Mouse (Mus musculus) megakaryocyte, embryonic 14.5 days (primary cell): Measurements from ENCODE around the gene 2310009B15Rik. TPM values are rescaled to one million over a fixed set of nuclear protein-coding genes. Genes with fewer than 3 reads are reported as not detected.
"Not testable (repeated sequence)": the region's sequence is repeated elsewhere in the genome, so short reads cannot be mapped to it uniquely, and the experiment has no call there.

Source experiments
- H3K27me3 ChIP-seq: replicated peaks from 2 replicates; pipeline ENCODE3; 2012; ENCODE audit warnings: inconsistent platforms
- H3K36me3 ChIP-seq: replicated peaks from 2 replicates; pipeline ENCODE3; 2012; ENCODE audit warnings: low read length, inconsistent platforms, mixed read lengths
- H3K4me1 ChIP-seq: 2 replicates; pipeline ENCODE4 v1.6.1; 2012; ENCODE audit warnings: inconsistent platforms
- H3K4me3 ChIP-seq: replicated peaks from 2 replicates; pipeline ENCODE3; 2012; ENCODE audit warnings: moderate library complexity, mild to moderate bottlenecking, inconsistent platforms
- H3K9me3 ChIP-seq: 2 replicates; pipeline ENCODE4 v1.6.1; 2012; ENCODE audit warnings: inconsistent platforms
- FLI1 ChIP-seq: IDR thresholded peaks from 2 replicates; pipeline ENCODE4 v1.6.1; 2012; ENCODE audit warnings: low read length, inconsistent platforms, mixed read lengths
- GATA1 ChIP-seq: IDR thresholded peaks from 3 replicates; pipeline ENCODE4 v1.6.1; 2012; ENCODE audit warnings: mixed read lengths, low read length, inconsistent platforms, borderline replicate concordance
- polyA plus RNA-seq: library from polyadenylated mRNA; stranded (reverse); fragments of >175 nt; gene quantifications from 2 replicates; pipeline ENCODE4 v1.2.3, GENCODE M21; 2012; ENCODE audit warnings: low replicate concordance; ENCODE audit not compliant: insufficient read depth

2310009B15Rik gene
- 30.1 and 54.8 TPM in 2 replicates for polyA plus RNA-seq

DNA sequence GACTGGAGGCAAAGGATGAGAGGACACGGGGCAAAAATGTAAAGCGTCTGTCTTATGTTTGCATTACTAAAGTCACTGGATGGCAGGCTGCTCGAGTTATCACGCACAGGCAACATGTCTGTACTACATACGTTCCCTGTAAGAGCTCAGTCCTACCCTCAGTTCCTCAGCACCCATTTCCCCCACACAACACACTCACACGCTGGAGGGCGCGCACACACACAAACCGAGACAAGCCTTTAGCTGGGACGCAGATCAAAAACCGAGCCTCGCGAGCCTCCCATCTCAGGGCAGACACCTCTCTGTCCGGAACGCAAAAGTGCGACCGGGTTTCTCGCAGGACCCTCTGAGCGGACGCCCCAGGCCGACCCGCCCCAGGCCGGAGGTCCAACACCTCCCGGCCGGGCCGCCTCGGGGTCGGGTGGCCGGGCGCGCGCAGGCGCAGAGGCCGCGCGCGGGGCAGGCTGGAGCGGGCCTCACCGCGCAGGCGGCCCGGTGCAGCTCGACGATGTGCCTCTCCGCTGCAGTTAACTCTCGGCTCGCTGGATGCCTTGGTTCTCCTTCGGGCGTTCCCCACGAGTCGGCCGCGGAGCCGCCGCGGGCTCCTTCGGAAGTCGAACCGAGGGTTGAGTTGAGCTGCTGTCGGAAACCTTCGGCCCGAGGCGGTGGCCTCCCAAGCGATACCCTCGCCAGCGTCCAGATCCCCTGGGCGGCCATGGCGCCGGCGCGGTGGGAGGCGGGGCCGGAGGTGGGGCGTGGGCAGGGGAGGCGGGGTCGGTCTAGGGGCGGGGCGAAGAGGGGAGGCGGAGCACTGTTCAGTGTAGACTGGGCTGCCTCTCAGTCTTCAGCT is at the start of gene 2310009B15Rik:
Gene 2310009B15Rik (minus strand): TSS at position 752 of the 850 bp plus-strand sequence.
- H3K4me3 ChIP-seq, result peak within 1 kb of the TSS; percentile 91
- not testable (repeated sequence) for H3K27me3 ChIP-seq, H3K4me1 ChIP-seq, H3K9me3 ChIP-seq, H3K36me3 ChIP-seq

DNA sequence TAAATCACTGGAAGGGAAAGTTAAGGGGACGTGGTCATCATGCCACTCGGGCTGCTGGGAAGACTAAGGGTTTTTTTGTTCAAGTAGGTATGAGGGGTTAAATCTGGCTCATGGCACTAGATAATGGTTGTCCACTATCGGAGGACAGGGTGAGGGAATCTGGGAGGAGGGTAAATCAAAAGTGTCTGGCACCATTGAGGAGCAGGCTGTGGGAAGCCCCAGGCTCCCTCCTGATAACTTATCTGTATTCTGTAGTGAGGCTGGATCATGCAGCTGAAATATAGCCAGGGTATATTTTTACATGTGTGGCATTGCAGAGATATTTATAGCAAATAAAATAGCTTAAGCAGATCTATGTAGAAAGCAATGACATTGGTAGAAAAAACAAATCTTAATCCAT is 49.6 kb upstream of the 2310009B15Rik start:
- TF ChIP-seq FLI1 (no peak), GATA1 (no peak)
- no peaks in the 10 kb centered on the region for H3K4me1 ChIP-seq

DNA sequence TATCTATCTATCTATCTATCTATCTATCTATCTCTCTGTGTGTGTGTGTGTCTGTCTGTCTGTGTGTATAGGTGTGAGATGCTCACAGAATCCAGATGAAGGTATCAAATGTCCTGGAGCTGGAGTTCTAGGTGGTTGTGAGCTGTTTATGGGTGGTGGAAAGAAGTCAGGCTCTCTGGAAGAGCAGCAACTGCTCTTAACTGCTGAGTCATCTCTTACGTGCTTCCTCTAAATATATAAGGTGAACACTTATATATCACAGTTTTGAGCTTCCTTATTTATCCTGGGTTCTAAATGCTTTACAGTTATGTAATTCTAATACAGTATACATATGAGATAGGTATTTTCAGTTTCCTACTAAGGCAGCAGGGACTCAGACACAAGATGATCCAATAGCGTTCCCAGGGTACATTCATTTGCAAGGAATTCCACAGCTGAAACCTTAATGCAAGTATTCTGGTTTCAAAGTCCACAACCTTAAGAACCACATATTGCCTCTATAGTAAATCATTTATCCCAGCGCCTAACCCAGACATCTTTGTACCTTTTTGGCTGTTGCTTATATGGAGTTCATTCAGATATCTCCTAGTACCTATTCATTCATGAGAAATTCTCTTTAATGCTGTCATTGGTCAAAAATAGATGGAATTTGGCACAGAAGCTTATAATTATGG is 48.6 kb upstream of the 2310009B15Rik start:
- TF ChIP-seq GATA1 (no peak), FLI1 (no peak)
- H3K4me3 ChIP-seq, result no peak overlapping the region
- no peaks in the 10 kb centered on the region for H3K9me3 ChIP-seq
- no peaks in the 10 kb centered on the region for H3K36me3 ChIP-seq
- no peaks in the 10 kb centered on the region for H3K27me3 ChIP-seq
- H3K4me1 ChIP-seq, result no peaks in the 10 kb centered on the region

More for the DNA sequence above, 49.6 kb upstream of the 2310009B15Rik start:
- no peaks in the 10 kb centered on the region for H3K36me3 ChIP-seq
- no peaks in the 10 kb centered on the region for H3K9me3 ChIP-seq
- no peaks in the 10 kb centered on the region for H3K27me3 ChIP-seq
- no peak overlapping the region for H3K4me3 ChIP-seq

DNA sequence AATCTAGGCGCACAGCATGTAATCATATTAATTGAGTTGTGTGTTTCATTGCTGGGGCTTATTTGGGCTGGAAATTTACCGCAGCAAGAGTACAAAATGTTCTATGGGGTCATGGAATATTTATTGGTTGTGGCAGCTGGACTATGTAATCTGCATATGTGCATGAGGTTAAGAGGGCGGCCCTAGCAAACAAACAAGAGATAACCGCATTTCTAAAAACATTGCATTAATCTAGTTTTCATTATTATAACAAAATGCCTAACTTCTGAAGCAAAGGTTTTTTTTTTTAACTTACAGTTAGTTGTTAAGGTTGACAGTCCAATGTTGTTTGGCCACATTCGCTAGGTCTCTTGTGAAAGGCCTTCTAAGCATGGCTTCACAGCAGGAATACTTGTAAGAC is 47.2 kb upstream of the 2310009B15Rik start:
- TF ChIP-seq FLI1 (no peak), GATA1 (no peak)
- Histone ChIP-seq H3K9me3 (no peaks in the 10 kb centered on the region), H3K4me3 (no peak overlapping the region), H3K4me1 (no peaks in the 10 kb centered on the region), H3K27me3 (no peaks in the 10 kb centered on the region), H3K36me3 (no peaks in the 10 kb centered on the region)

DNA sequence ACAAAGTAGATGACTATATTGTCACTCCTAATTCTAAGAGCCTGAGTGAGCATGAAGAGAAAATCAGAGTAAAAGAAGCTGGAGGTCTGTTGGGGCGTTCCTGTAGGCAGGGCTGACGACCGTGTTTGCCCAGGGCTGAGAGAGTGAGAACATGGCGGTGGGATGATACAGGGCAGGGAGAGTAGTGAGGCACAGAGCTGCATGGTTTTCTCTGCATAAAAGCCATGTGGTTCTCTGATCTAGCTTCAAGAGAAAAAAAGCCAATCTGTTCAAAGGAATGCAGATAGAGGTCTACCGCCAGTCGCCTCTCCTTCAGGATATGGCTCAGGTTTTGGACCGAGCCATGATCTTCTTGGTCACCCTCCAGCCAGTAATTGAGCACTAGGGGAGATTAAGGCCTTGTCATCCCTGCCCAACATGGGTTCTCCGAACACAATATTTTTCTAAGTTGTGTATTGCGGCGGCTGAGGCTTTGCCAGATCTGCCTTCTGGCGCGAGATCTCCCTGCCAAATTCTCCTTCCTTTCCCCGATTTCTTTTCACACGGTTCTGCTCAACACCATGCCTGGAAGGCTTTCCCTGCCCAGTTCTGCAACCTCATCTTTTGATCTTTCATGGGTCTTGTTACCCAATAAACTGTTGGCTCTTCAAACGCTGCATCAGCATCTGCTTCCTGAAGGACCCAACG is 44.9 kb upstream of the 2310009B15Rik start:
- Histone ChIP-seq H3K36me3 (no peaks in the 10 kb centered on the region), H3K9me3 (no peaks in the 10 kb centered on the region), H3K4me1 (peaks cover 10% of the 10 kb centered on the region), H3K4me3 (no peak overlapping the region), H3K27me3 (no peaks in the 10 kb centered on the region)
- TF ChIP-seq GATA1, result no peak
- no peak for TF ChIP-seq FLI1

DNA sequence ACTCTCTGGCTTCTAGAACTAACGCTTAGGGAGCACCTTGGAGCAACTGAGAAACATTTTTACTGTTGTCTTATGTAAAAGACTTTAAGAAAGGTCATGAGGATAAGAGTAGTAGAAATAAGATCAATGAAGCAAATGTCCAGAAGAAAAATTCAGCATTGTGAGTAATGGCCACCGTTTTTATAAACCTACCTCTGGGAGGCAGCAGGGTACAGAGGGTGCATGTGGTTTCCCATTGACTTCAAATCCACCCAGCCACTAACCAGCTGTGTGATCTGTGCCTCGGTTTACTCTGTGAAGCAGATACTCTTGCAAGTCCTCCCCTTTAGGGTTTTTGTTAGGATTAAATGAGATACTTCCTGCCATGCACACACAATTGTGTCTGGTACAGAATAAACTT is 39.4 kb upstream of the 2310009B15Rik start:
- no peaks in the 10 kb centered on the region for H3K36me3 ChIP-seq
- peaks cover 10% of the 10 kb centered on the region for H3K4me1 ChIP-seq
- no peaks in the 10 kb centered on the region for H3K9me3 ChIP-seq
- no peak overlapping the region for H3K4me3 ChIP-seq
- no peaks in the 10 kb centered on the region for H3K27me3 ChIP-seq
- TF ChIP-seq FLI1, result no peak
- TF ChIP-seq GATA1, result no peak

DNA sequence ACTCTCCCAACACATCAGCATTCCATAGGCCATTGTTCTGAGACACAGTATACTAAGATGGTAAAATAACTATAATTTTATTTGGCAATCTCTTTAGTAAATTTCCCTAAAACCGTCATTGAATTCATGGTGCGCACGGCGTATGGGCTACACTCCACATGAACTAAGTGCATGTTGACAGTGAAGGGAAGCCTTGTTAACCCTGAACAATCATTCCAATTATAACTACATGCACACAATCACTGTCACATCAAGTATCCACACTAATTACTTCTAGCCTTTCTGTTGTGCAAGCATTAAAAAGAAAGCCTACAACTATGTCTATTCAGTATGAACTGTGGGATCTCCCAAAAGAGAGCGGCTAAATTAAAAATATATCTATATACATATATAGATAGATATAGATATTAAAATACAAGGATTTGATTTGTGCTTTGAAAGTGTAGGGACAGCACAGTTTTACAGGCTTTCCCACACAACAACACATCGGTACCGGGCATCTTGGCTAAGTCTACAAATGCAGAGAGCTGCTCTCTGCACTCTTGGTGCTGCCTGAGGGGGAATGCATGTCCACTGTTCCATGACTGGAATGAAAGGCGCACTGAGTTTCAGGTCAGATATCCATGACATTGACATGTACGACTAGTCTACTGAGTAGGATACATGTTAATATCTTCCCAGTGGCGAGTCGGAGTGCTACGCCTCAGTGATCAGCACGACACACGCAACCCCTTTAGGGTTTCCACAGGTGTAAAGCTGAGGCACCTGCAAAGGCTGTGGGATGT is 21.0 kb upstream of the 2310009B15Rik start:
- H3K27me3 ChIP-seq, result no peaks in the 10 kb centered on the region
- H3K4me3 ChIP-seq, result no peak overlapping the region
- no peaks in the 10 kb centered on the region for H3K4me1 ChIP-seq
- H3K36me3 ChIP-seq, result no peaks in the 10 kb centered on the region
- H3K9me3 ChIP-seq, result peaks cover 7% of the 10 kb centered on the region; the same call in 1 of the 2 replicates
- TF ChIP-seq FLI1 (no peak), GATA1 (no peak)

DNA sequence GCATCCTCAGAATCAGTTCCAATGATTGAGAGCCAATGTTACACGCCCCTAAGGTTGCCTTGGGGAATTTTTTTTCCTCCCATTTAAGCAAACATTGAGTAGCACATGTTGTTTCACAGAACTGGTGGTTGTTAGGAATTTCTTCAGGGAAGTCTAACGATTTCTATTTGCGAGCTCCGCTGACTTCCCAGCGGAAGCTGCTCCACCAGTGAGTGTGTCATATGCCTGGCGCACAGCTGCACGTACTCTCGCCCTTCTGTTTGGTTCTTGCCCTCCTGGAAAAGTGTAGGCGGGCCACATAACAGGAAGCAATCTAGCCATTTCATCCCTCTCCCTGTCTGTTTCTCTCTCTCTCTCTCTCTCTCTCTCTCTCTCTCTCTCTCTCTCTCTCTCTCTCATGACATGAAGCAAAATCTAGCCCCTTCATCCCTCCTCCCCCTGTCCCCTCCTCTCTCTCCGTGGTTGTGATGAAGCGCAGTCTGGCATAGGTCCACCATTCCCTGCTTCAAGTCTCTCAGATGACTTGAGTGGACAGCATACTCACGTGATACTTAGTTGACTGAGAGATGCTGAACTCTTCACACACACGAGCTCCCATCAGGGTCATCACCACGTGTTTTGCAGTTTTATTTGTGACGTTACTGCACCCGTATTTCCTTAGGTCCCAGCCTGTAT is 19.9 kb upstream of the 2310009B15Rik start:
- Histone ChIP-seq H3K36me3 (no peaks in the 10 kb centered on the region), H3K4me1 (no peaks in the 10 kb centered on the region), H3K4me3 (no peak overlapping the region), H3K27me3 (no peaks in the 10 kb centered on the region), H3K9me3 (peaks cover 7% of the 10 kb centered on the region; the same call in 1 of the 2 replicates)
- no peak for TF ChIP-seq GATA1
- no peak for TF ChIP-seq FLI1

DNA sequence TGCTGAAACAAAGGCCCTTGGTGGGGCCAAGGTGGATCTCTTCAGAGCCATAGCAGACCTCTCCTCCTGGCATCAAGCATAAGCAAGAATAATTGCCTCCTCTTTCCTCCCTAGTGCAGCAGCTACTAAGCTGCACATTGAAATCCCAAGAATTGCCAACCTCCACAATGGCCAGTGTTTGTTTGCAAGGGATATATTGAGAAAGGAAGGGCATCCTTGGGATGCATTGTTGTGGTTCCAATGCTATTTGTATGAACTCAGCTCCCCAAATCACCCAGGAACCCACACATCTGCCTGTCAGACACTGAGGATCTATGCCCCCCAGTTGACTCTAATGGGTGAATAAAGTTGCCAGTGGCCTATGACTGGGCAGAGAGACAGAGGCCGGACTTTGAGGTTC is 5.8 kb downstream of the 2310009B15Rik start:
- peaks cover 9% of the 10 kb centered on the region for H3K36me3 ChIP-seq
- no peak for TF ChIP-seq GATA1
- no peaks in the 10 kb centered on the region for H3K9me3 ChIP-seq
- peaks cover 35% of the 10 kb centered on the region for H3K4me1 ChIP-seq
- H3K4me3 ChIP-seq, result no peak overlapping the region
- H3K27me3 ChIP-seq, result peaks cover 46% of the 10 kb centered on the region
